Mouse (Mus musculus): ENCODE data around the gene Hemk1. TPM values are rescaled to one million over a fixed set of nuclear protein-coding genes. Genes with fewer than 3 reads are reported as not detected.

The Hemk1 gene
- total and polyA plus RNA-seq, 3 experiments, result 11.9 to 20.5 (median 12.1) TPM

DNA sequence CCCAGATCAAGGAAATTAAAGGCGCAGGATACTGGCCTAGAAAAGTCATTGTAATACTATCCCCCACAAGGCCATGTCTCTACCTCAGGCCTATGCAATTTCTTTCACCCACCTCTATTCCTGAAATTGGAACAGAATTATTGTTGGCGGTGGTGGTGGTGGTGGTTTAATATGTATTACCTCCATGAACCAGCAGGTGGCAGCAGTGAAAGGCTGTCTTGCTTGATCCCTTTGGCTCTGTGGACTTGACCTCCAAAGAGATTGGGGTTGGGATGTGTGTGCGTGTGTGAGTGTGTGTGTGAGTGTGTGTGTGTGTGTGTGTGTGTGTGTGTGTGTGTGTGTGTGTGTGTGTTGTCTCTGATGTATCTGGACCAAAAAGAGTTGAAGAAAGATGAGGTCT lies 28.5 kb upstream of the Hemk1 start:
- in situ Hi-C loops (cut with MboI; ENCODE audit: low pct_ligation_motif_present, low pct_unique_long_range_greater_than_20kb, low sequenced_read_pairs), result loop anchor here (5.0 kb wide), 1 partner anchor 146 kb away; no protein-coding TSS in a partner anchor
- Histone ChIP-seq H3K9ac (ENCODE audit: insufficient read depth, low read depth) (no peak overlapping the region), H3K27me3 (replicated peaks) (peaks cover 61% of the 10 kb centered on the region), H3K79me2 (replicated peaks; ENCODE audit: control insufficient read depth, extremely low read depth, insufficient read depth, poor library complexity, severe bottlenecking) (no peaks in the 10 kb centered on the region), H3K36me3 (replicated peaks in 1 of 2; ENCODE audit: control insufficient read depth in 1 of 2, insufficient read depth in 1 of 2, low read length in 1 of 2) (no peaks in the 10 kb centered on the region), H3K9me3 (replicated peaks; ENCODE audit: low read length) (no peaks in the 10 kb centered on the region), H3K27ac (ENCODE audit: insufficient read depth, low read depth) (no peak overlapping the region), H3K4me1 (ENCODE audit: control insufficient read depth in 1 of 2, insufficient read depth in 2 of 2) (peaks cover 0 to 8% of the 10 kb centered on the region in 2 experiments; a peak in 2 of 4 replicates), H3K4me2 (ENCODE audit: insufficient read depth, low read depth, poor library complexity, severe bottlenecking) (no peak overlapping the region), H3K4me3 (replicated peaks in 1 of 3; ENCODE audit: low read depth in 2 of 3, low read length in 2 of 3, poor library complexity in 1 of 3) (no peak overlapping the region)
- dilution Hi-C loops (cut with MboI; ENCODE audit: extremely low pct_ligation_motif_present, extremely low pct_unique_long_range_greater_than_20kb, low sequenced_read_pairs), result no loop called here
- peak; percentile 50 for DNase-seq (ENCODE audit: extremely low read depth)
- TF ChIP-seq IRF4 (IDR thresholded peaks at IDR 0.05; ENCODE audit: low read depth, low read length) (no peak), HCFC1 (IDR thresholded peaks at IDR 0.05; ENCODE audit: low read depth, low read length) (no peak), RAD21 (IDR thresholded peaks at IDR 0.05; ENCODE audit: low read depth, low read length) (peak; percentile 68), SMC3 (IDR thresholded peaks at IDR 0.05; ENCODE audit: low read depth, low read length) (peak; percentile 83), GABPA (IDR thresholded peaks at IDR 0.05; ENCODE audit: insufficient replicate concordance, low read depth, low read length) (no peak), CTCF (conservative IDR thresholded peaks at IDR 0.05 in 1 of 2, IDR thresholded peaks at IDR 0.05 in 1 of 2; ENCODE audit: low read depth in 2 of 2, low read length in 2 of 2) (peak; percentile 66 to 85)

DNA sequence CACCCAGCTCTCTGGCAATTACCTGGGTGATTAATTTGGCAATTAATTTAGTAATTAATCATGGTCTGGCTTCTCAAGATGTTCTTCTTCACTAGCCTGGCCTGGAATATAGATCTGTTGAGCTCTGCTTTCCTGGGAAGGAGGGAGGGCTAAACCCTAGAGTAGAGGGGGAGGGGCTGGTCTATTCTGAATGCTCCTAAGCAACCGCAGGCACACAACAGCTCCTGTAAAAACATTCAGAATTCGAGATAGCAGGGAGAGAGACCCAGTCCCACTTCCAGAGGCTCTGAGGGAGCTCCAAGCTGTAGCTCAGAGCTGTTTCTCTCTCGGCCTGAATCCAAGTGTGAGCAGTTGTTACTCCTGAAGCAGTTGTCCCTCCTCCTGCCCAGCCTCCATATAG lies 22.8 kb upstream of the Hemk1 start:
- Histone ChIP-seq H3K79me2 (replicated peaks; ENCODE audit: control insufficient read depth, extremely low read depth, insufficient read depth, poor library complexity, severe bottlenecking) (no peaks in the 10 kb centered on the region), H3K9ac (ENCODE audit: insufficient read depth, low read depth) (no peak overlapping the region), H3K27me3 (replicated peaks) (peaks cover 86% of the 10 kb centered on the region), H3K27ac (ENCODE audit: insufficient read depth, low read depth) (no peak overlapping the region), H3K4me2 (ENCODE audit: insufficient read depth, low read depth, poor library complexity, severe bottlenecking) (no peak overlapping the region), H3K36me3 (replicated peaks in 1 of 2; ENCODE audit: control insufficient read depth in 1 of 2, insufficient read depth in 1 of 2, low read length in 1 of 2) (no peaks in the 10 kb centered on the region), H3K4me1 (ENCODE audit: control insufficient read depth in 1 of 2, insufficient read depth in 2 of 2) (no peaks in the 10 kb centered on the region), H3K9me3 (replicated peaks; ENCODE audit: low read length) (no peaks in the 10 kb centered on the region), H3K4me3 (replicated peaks in 1 of 3; ENCODE audit: low read depth in 2 of 3, low read length in 2 of 3, poor library complexity in 1 of 3) (no peak overlapping the region)
- in situ Hi-C loops (cut with MboI; ENCODE audit: low pct_ligation_motif_present, low pct_unique_long_range_greater_than_20kb, low sequenced_read_pairs) (no loop called here), dilution Hi-C loops (cut with MboI; ENCODE audit: extremely low pct_ligation_motif_present, extremely low pct_unique_long_range_greater_than_20kb, low sequenced_read_pairs) (no loop called here)
- DNase-seq (ENCODE audit: extremely low read depth), result no peak
- TF ChIP-seq NELFE (IDR thresholded peaks at IDR 0.05; ENCODE audit: low read depth, low read length) (no peak), IRF4 (IDR thresholded peaks at IDR 0.05; ENCODE audit: low read depth, low read length) (no peak), EP300 (IDR thresholded peaks at IDR 0.05; ENCODE audit: low read length) (no peak), USF1 (IDR thresholded peaks at IDR 0.05; ENCODE audit: low read depth, low read length) (no peak), CHD2 (IDR thresholded peaks at IDR 0.05; ENCODE audit: low read length) (no peak), ZMIZ1 (IDR thresholded peaks at IDR 0.05; ENCODE audit: low read depth, low read length) (no peak), TCF12 (IDR thresholded peaks at IDR 0.05; ENCODE audit: low read depth, low read length) (no peak), ETS1 (conservative IDR thresholded peaks at IDR 0.05; ENCODE audit: low read depth, low read length) (no peak), MYC (IDR thresholded peaks at IDR 0.05; ENCODE audit: low read depth, low read length) (no peak), POLR2A (IDR thresholded peaks at IDR 0.05; ENCODE audit: low read depth, low read length) (no peak)

DNA sequence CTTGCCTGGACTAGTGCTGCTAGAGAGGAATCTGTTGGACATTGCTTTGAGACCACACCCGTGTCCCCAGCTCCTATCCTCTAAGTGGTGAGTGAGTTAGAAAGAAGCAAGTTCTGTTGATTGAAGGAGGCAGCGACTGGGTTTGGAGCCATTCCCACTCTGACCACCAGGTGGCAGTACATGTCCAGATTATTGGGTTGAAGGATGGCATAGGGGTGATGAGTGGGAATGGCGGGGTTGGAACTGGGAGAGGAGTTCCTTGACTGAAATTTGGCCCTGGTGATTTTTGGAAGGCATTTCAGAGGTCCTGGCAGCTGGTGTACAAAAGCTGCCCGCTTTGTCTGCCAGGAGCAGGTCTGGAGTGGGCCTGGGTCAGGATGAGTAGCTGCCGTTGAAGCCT lies 19.5 kb upstream of the Hemk1 start:
- dilution Hi-C loops (cut with MboI; ENCODE audit: extremely low pct_ligation_motif_present, extremely low pct_unique_long_range_greater_than_20kb, low sequenced_read_pairs), result no loop called here
- H3K9me3 ChIP-seq (replicated peaks; ENCODE audit: low read length), result no peaks in the 10 kb centered on the region
- H3K4me3 ChIP-seq (replicated peaks in 1 of 3; ENCODE audit: low read depth in 2 of 3, low read length in 2 of 3, poor library complexity in 1 of 3), result no peak overlapping the region
- no peak overlapping the region for H3K27ac ChIP-seq (ENCODE audit: insufficient read depth, low read depth)
- peak; percentile 70 for TF ChIP-seq SMC3 (IDR thresholded peaks at IDR 0.05; ENCODE audit: low read depth, low read length)
- TF ChIP-seq IRF4 (IDR thresholded peaks at IDR 0.05; ENCODE audit: low read depth, low read length), result peak; percentile 40; the same call in 1 of the 2 replicates
- TF ChIP-seq MYC (IDR thresholded peaks at IDR 0.05; ENCODE audit: low read depth, low read length), result no peak
- peak; percentile 85 to 90 for TF ChIP-seq CTCF (conservative IDR thresholded peaks at IDR 0.05 in 1 of 2, IDR thresholded peaks at IDR 0.05 in 1 of 2; ENCODE audit: low read depth in 2 of 2, low read length in 2 of 2)
- TF ChIP-seq RAD21 (IDR thresholded peaks at IDR 0.05; ENCODE audit: low read depth, low read length), result peak; percentile 88
- no peak overlapping the region for H3K9ac ChIP-seq (ENCODE audit: insufficient read depth, low read depth)
- peak; percentile 58 for DNase-seq (ENCODE audit: extremely low read depth)
- no peaks in the 10 kb centered on the region for H3K36me3 ChIP-seq (replicated peaks in 1 of 2; ENCODE audit: control insufficient read depth in 1 of 2, insufficient read depth in 1 of 2, low read length in 1 of 2)
- H3K4me1 ChIP-seq (ENCODE audit: control insufficient read depth in 1 of 2, insufficient read depth in 2 of 2), result no peaks in the 10 kb centered on the region
- H3K27me3 ChIP-seq (replicated peaks), result peaks cover 90% of the 10 kb centered on the region
- in situ Hi-C loops (cut with MboI; ENCODE audit: low pct_ligation_motif_present, low pct_unique_long_range_greater_than_20kb, low sequenced_read_pairs), result loop anchor here (10.0 kb wide), 1 partner anchor 113 kb away; no protein-coding TSS in a partner anchor
- no peaks in the 10 kb centered on the region for H3K79me2 ChIP-seq (replicated peaks; ENCODE audit: control insufficient read depth, extremely low read depth, insufficient read depth, poor library complexity, severe bottlenecking)
- H3K4me2 ChIP-seq (ENCODE audit: insufficient read depth, low read depth, poor library complexity, severe bottlenecking), result no peak overlapping the region
